In genomic region chr1:106043053-106043820, GRCm38 (mm10) we compare ENCODE assay signal across 9 mouse cellular contexts. TPM values are rescaled to one million over a fixed set of nuclear protein-coding genes. Genes with fewer than 3 reads are reported as not detected.
DNase-seq lines count a peak whose midpoint lies in the region; ATAC-seq and TF ChIP-seq lines count a peak whose summit lies in the region.
"Had no signal": no experiment of that assay in that cellular context is flagged by ENCODE, and none has a peak within 500 bp of the region (broad histone marks: within the 10 kb centered on the region; RNA-seq: fewer than 3 reads in every experiment).

No protein-coding gene starts in this region.

- no peak for TF ChIP-seq POLR2A in embryonic fibroblast, embryonic 13.5 days (IDR thresholded peaks at IDR 0.05; ENCODE audit: low read depth, low read length)

- H3K36me3 ChIP-seq in lung, postnatal 0 days (ENCODE audit: insufficient read depth, low read length): no peaks in the 10 kb centered on the region
- H3K36me3 ChIP-seq: limb, embryonic 13.5 days had no signal

- 34% methylated on average over 4 of the region's 4 CpGs for WGBS in lung, postnatal 0 days

- peak; percentile 50 for DNase-seq in adrenal gland, adult 2 months
- DNase-seq in adrenal gland, adult 18-20 months (ENCODE audit: low spot score in 2 of 2): no peak
- DNase-seq in lung, postnatal 0 days (ENCODE audit: low spot score): peak; percentile 61
- no peak for DNase-seq in lung, postnatal 25 days (ENCODE audit: low spot score)
- peak; percentile 32 for DNase-seq in lung, postnatal 36 days
- no peak for DNase-seq in urinary bladder, adult 18-20 months (ENCODE audit: low spot score in 2 of 2)

- H3K9ac ChIP-seq in lung, postnatal 0 days (replicated peaks; ENCODE audit: low read depth): no peak overlapping the region
- H3K9ac ChIP-seq: limb, embryonic 13.5 days had no signal

- no peak for TF ChIP-seq CTCF in lung, postnatal 0 days (IDR thresholded peaks at IDR 0.05)
- TF ChIP-seq CTCF in embryonic fibroblast, embryonic 13.5 days (IDR thresholded peaks at IDR 0.05; ENCODE audit: borderline replicate concordance, insufficient read depth, low read length): no peak

- H3K9me3 ChIP-seq in lung, postnatal 0 days (ENCODE audit: low read length): no peaks in the 10 kb centered on the region
- H3K9me3 ChIP-seq: limb, embryonic 13.5 days had no signal

- 0 out of 2 replicates have a peak, but pooled peaks have one; percentile 10 for TF ChIP-seq EP300 in lung, postnatal 0 days (IDR thresholded peaks at IDR 0.05)

- no peaks in the 10 kb centered on the region for H3K27me3 ChIP-seq in lung, postnatal 0 days (replicated peaks; ENCODE audit: insufficient read depth, low read length)
- H3K27me3 ChIP-seq: limb, embryonic 13.5 days had no signal

- peaks cover 5% of the 10 kb centered on the region; the same call in 1 of the 2 replicates for H3K4me1 ChIP-seq in lung, postnatal 0 days (ENCODE audit: insufficient read depth, low read depth, low read length)
- 0 out of 2 replicates have a peak, but pooled peaks cover 2% of the 10 kb centered on the region for H3K4me1 ChIP-seq in embryonic fibroblast, embryonic 13.5 days (ENCODE audit: control insufficient read depth, insufficient read depth, low read length)
- H3K4me1 ChIP-seq: limb, embryonic 13.5 days had no signal

- H3K4me2 ChIP-seq in lung, postnatal 0 days (replicated peaks; ENCODE audit: low read depth, low read length): no peak overlapping the region
- H3K4me2 ChIP-seq: limb, embryonic 13.5 days had no signal

- ATAC-seq in lung, postnatal 0 days: peak; percentile 73
- ATAC-seq in megakaryocyte, adult 5-6 weeks (ENCODE audit: poor library complexity, severe bottlenecking): no peak

- H3K27ac ChIP-seq in lung, postnatal 0 days (ENCODE audit: low read length): no peak overlapping the region
- peak overlapping the region; percentile 84 for H3K27ac ChIP-seq in embryonic fibroblast, embryonic 13.5 days (ENCODE audit: insufficient read depth, low read length)
- H3K27ac ChIP-seq: limb, embryonic 13.5 days had no signal

- no peak overlapping the region for H3K4me3 ChIP-seq in lung, postnatal 0 days (ENCODE audit: low read depth, low read length)
- no peak overlapping the region for H3K4me3 ChIP-seq in embryonic fibroblast, embryonic 13.5 days (ENCODE audit: insufficient read depth, low read length)
- H3K4me3 ChIP-seq: limb, embryonic 13.5 days had no signal

RNA-seq across cellular contexts. Expression of gene Zcchc2, which starts 53.0 kb away (rescaled TPM):
- total RNA-seq in adrenal gland, adult 2 months (2021): 10 to 100 TPM; 13.3 to 21.2 TPM
- polyA plus RNA-seq in adrenal gland, adult 2 months (2012; rRNA removed): 17.2 and 18.3 TPM in 2 replicates
- total RNA-seq in adrenal gland, adult 18-20 months (2021): 10 to 100 TPM; 19.4 to 20.3 TPM
- polyA plus RNA-seq in lung, postnatal 0 days (2015; fragmentation: Nextera tagmentation; extraction: Ambion mirVana): 1.7 and 2.0 TPM in 2 replicates
- polyA plus RNA-seq in embryonic fibroblast, embryonic 13.5 days (2011; ENCODE audit: insufficient read length, low read depth, missing spikeins): 16.3 and 18.3 TPM in 2 replicates
- 24.7 and 25.8 TPM in 2 replicates for total RNA-seq in megakaryocyte, adult 5-6 weeks (2015)
- total RNA-seq in megakaryocyte, adult 5-6 weeks (2017): 19.1 TPM in 2 replicates

Comparison
In these comparisons a context has a peak if more than half of its experiments do, and no peak if none do; other contexts are left out.
1. DNase-seq: peak in adrenal gland, adult 2 months (single experiment), lung, postnatal 0 days (single experiment) and lung, postnatal 36 days (single experiment); none in adrenal gland, adult 18-20 months (0 of 2), lung, postnatal 25 days (single experiment) and urinary bladder, adult 18-20 months (0 of 2).